ENCODE assay signal across 22 mouse cellular contexts in genomic region chr2:105040859-105041258, GRCm38 (mm10). TPM values are rescaled to one million over a fixed set of nuclear protein-coding genes. Genes with fewer than 3 reads are reported as not detected.
DNase-seq lines count a peak whose midpoint lies in the region; ATAC-seq and TF ChIP-seq lines count a peak whose summit lies in the region.
"Had no signal": no experiment of that assay in that cellular context is flagged by ENCODE, and none has a peak within 500 bp of the region (broad histone marks: within the 10 kb centered on the region; RNA-seq: fewer than 3 reads in every experiment).

No protein-coding gene starts in this region.

- 70% methylated on average over 4 of the region's 4 CpGs for WGBS in heart, embryonic 12.5 days
- 82% methylated on average over 4 of the region's 4 CpGs for WGBS in spleen, adult 2 months

- DNase-seq in heart, adult 11 months: peak; percentile 54
- peak; percentile 19 to 45 for DNase-seq in kidney, postnatal 25 days
- DNase-seq in kidney, postnatal 4 days: no peak
- no peak for DNase-seq in spleen, adult 2 months (ENCODE audit: low read depth in 1 of 2, low spot score in 2 of 2)
- DNase-seq in spleen, postnatal 36 days (ENCODE audit: low spot score in 2 of 2): no peak
- peak; percentile 15 for DNase-seq in lung, postnatal 36 days
- DNase-seq: adrenal gland, postnatal 25 days; cerebellum, adult 8-10 months; cerebellum, postnatal 14 days; embryo, embryonic 11 days; gastrocnemius, adult 2 months; gastrocnemius, postnatal 25 days; heart, postnatal 10 days had no signal

- H3K4me1 ChIP-seq in heart, embryonic 12.5 days (replicated peaks): peaks cover 2% of the 10 kb centered on the region; the same call in 1 of the 2 replicates
- H3K4me1 ChIP-seq in spleen, adult 2 months (ENCODE audit: control insufficient read depth, insufficient read depth, insufficient read length): no peaks in the 10 kb centered on the region; the same call in 1 of the 2 replicates
- H3K4me1 ChIP-seq: embryonic facial prominence, embryonic 15.5 days; hindbrain, embryonic 13.5 days had no signal

- H3K4me2 ChIP-seq in heart, embryonic 12.5 days: no peak overlapping the region
- H3K4me2 ChIP-seq: embryonic facial prominence, embryonic 15.5 days; hindbrain, embryonic 13.5 days had no signal

- H3K36me3 ChIP-seq in heart, embryonic 12.5 days: no peaks in the 10 kb centered on the region
- no peaks in the 10 kb centered on the region for H3K36me3 ChIP-seq in spleen, adult 2 months (ENCODE audit: control insufficient read depth, insufficient read depth, low read length)
- H3K36me3 ChIP-seq: embryonic facial prominence, embryonic 15.5 days; forebrain, embryonic 10.5 days; hindbrain, embryonic 13.5 days had no signal

- H3K4me3 ChIP-seq in heart, embryonic 12.5 days: no peak overlapping the region
- H3K4me3 ChIP-seq in spleen, adult 2 months (ENCODE audit: extremely low read depth, insufficient read depth, insufficient read length): no peak overlapping the region
- H3K4me3 ChIP-seq: embryonic facial prominence, embryonic 15.5 days; erythroblast, embryonic 14.5 days; forebrain, embryonic 10.5 days; gastrocnemius, adult 2 months; hindbrain, embryonic 13.5 days had no signal

- no peak overlapping the region for H3K27ac ChIP-seq in heart, embryonic 12.5 days (ENCODE audit: poor library complexity, severe bottlenecking)
- peak overlapping the region; percentile 29; the same call in 1 of the 2 replicates for H3K27ac ChIP-seq in spleen, adult 2 months (ENCODE audit: insufficient read depth, low read length)
- H3K27ac ChIP-seq: embryonic facial prominence, embryonic 15.5 days; forebrain, embryonic 10.5 days; gastrocnemius, adult 2 months; hindbrain, embryonic 13.5 days; hindbrain, postnatal 0 days had no signal

- TF ChIP-seq POLR2A in spleen, adult 2 months (IDR thresholded peaks at IDR 0.05; ENCODE audit: low read depth, low read length): no peak

- H3K27me3 ChIP-seq in heart, embryonic 12.5 days (replicated peaks): no peaks in the 10 kb centered on the region
- H3K27me3 ChIP-seq in spleen, adult 2 months (ENCODE audit: control insufficient read depth, insufficient read depth, low read length): no peaks in the 10 kb centered on the region
- H3K27me3 ChIP-seq: embryonic facial prominence, embryonic 15.5 days; hindbrain, embryonic 13.5 days had no signal

- ATAC-seq in heart, embryonic 12.5 days (ENCODE audit: insufficient number of reproducible peaks, low FRiP score): no peak
- ATAC-seq: forebrain, embryonic 14.5 days; hindbrain, postnatal 0 days had no signal

- TF ChIP-seq CTCF in spleen, adult 2 months (IDR thresholded peaks at IDR 0.05; ENCODE audit: extremely low read depth, insufficient read depth, insufficient read length, insufficient replicate concordance): no peak

- H3K9ac ChIP-seq in heart, embryonic 12.5 days: no peak overlapping the region
- H3K9ac ChIP-seq: embryonic facial prominence, embryonic 15.5 days; hindbrain, embryonic 13.5 days had no signal

- H3K9me3 ChIP-seq in heart, embryonic 12.5 days (replicated peaks): no peaks in the 10 kb centered on the region
- H3K9me3 ChIP-seq: embryonic facial prominence, embryonic 15.5 days; forebrain, embryonic 10.5 days; hindbrain, embryonic 13.5 days had no signal

RNA-seq across cellular contexts. Expression of gene Eif3m, which starts 24.0 kb away (rescaled TPM):
- 207 and 214 TPM in 2 replicates for polyA plus RNA-seq in heart, embryonic 12.5 days (2016; fragmentation: Nextera tagmentation; extraction: Ambion mirVana)
- polyA plus RNA-seq in spleen, adult 2 months (2012; rRNA removed): 14.9 and 17.2 TPM in 2 replicates

RNA-seq across cellular contexts. Expression of gene Gm11060, which starts 51.0 kb away (rescaled TPM):
- polyA plus RNA-seq in heart, embryonic 12.5 days (2016; fragmentation: Nextera tagmentation; extraction: Ambion mirVana): not detected in 2 replicates
- not detected in 2 replicates for polyA plus RNA-seq in spleen, adult 2 months (2012; rRNA removed)
- polyA plus RNA-seq: embryonic facial prominence, embryonic 11.5 days; embryonic facial prominence, embryonic 15.5 days; erythroblast, embryonic 14.5 days; forebrain, embryonic 10.5 days; forebrain, embryonic 14.5 days; heart, embryonic 14.5 days; hindbrain, embryonic 13.5 days; hindbrain, postnatal 0 days had no signal

Comparison
In these comparisons a context has a peak if more than half of its experiments do, and no peak if none do; other contexts are left out.
1. DNase-seq: peak in heart, adult 11 months (single experiment), kidney, postnatal 25 days (2 of 2) and lung, postnatal 36 days (single experiment); none in kidney, postnatal 4 days (0 of 2), spleen, adult 2 months (0 of 2) and spleen, postnatal 36 days (0 of 2).
2. RNA of gene Eif3m, which starts 24.0 kb away (polyA plus RNA-seq): 207 to 214 TPM in heart, embryonic 12.5 days; 14.9 to 17.2 TPM in spleen, adult 2 months; every median in the first group is over 10 times any median in the second.